Mouse (Mus musculus): ENCODE data around the gene Rpa1.
"Not testable (repeated sequence)": the region's sequence is repeated elsewhere in the genome, so short reads cannot be mapped to it uniquely, and the experiment has no call there.

Gene Rpa1

DNA sequence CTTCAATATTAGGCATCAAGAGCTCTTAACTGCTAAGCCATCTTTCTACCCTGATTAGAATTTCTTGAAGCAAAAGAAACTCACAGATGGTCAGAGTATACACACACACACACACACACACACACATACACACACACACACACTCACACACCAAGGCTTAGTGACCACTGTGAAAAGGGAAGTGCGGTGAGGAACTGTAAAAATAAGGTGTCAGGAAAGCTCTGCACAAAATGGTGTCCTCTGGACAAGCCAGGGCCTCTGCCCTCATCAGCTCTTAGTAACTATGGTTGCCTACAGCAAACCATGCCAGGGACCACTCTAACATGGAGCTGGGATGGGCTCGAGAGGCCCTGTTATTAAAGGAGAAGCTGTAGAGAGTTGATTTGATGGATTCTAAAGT is 23.7 kb downstream of the Rpa1 start:
- no peak for DNase-seq (ENCODE audit: extremely low read depth, insufficient read length, low spot score)

DNA sequence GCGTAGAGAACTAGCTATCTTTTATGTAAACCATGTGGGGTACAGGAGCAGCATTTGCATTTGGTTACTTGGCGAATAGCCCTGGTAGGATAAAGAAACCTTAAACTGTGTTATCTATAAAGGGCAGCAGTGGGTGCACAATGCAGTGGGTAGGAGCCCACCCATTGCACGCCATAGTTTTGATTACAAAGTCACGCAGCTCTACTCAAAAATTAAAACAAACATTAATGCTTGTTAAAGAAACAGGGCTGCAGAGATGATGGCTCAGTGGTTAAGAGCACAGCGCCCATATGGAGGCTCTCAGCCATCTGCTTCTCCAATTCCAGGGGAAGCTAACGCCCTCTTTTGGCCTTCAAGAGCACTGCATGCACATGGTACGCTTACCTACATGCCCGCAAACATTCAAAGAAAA is 24.8 kb downstream of the Rpa1 start:
- DNase-seq (ENCODE audit: extremely low read depth, insufficient read length, low spot score) = no peak

DNA sequence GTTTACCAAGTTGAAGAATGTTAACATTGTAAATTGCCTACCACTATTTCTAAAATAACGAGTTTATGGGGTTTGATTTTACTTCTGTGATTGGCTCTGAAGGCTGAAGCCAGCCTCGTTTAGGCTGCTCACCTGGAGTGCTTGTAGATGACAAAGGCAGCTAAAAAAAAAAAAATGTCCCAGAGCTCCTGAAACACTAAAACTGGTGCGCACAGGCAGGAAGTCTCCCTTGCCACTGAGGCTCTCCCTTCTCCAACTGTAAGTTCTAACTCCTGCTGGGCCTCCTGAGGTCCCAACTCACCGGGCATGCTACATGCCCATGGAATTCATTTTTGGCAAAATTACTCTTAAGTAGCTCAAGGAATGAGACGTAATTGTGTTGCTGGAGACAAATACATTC is 28.9 kb downstream of the Rpa1 start:
- DNase-seq (ENCODE audit: extremely low read depth, insufficient read length, low spot score) = no peak

GRCm38 (mm10) chr11:75318351-75319221 is 29.5 kb downstream of the Rpa1 start:
- no peak for DNase-seq (ENCODE audit: extremely low read depth, insufficient read length, low spot score)

DNA sequence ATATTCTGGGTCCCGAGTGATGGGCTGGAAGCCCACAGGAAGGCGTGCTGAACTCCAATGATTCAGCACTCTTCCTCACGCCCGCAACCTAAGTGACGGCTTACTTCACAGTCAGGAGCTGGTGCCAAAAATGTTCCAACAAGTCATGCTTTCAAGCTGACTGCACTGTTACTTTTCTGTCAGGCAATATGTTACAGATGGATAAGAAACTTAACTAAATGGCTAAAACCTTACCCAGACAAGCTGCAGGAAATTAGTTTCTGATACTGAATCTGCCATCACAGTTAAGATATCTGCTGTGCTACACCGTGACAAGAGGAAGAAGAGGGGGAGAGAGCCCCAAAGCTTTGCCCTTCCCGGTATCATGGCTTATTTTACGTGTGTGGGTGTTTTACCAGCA is 34.3 kb downstream of the Rpa1 start:
- DNase-seq (ENCODE audit: extremely low read depth, insufficient read length, low spot score) = no peak

GRCm38 (mm10) chr11:75311751-75312150 is 36.4 kb downstream of the Rpa1 start:
- DNase-seq (ENCODE audit: extremely low read depth, insufficient read length, low spot score) = no peak

DNA sequence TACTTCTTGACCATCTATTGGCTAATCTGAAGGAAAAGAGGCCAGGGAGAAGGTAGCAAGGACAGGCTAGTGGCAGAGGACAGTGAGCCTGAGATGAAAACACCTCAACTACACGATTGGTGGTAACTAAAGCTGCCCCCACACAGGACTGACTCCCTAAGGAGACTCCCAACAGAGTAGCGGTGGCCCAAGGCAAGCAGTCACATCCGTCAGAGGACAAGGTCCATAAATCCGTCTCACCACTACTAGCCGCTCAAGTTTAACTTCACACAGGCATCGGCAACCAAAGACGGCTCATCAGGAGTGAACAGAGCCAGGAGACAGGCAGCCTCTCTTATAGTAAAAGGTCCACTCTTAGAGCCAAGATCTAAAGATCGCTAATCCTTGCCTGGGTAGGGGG is 37.3 kb downstream of the Rpa1 start:
- no peak for DNase-seq (ENCODE audit: extremely low read depth, insufficient read length, low spot score)

DNA sequence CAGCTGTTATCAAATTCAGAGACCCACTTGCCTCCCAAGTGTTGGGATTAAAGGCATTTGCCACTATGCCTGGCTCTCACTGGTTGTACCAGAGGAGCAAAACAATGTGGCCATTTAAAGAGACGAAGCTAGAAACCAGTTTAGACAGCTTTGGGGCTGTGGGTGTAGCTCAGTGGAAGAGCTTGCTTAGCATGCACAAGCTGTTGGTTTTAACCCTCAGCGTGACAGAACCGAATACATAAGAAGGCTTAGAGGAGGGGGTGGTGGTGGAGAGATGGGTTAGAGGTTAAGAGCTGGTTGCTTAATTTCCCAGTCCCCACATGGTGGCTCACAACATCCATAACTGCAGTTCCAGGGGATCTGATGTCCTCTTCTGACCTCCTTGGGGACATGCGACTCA is 39.5 kb downstream of the Rpa1 start:
- no peak for DNase-seq (ENCODE audit: extremely low read depth, insufficient read length, low spot score)

DNA sequence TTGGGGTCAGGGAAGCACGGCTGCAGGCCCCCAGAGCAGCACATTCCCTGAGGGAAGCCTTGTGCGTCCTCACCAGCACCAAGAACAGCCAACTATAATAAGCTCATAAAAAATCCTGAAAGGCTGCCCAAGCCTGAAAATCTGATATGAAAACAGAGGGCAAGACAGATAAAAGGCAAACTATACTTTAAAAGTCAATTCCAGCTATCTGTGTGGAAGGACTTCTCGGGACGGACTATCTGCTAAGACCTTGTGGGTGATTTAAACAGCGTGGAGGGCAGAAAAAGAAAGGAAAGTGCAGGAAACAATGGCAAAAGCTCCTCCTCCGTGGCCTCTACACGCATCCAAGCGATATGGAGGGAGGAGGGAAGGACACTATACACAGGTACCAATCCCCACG is 43.3 kb downstream of the Rpa1 start:
- DNase-seq (ENCODE audit: extremely low read depth, insufficient read length, low spot score) = no peak

DNA sequence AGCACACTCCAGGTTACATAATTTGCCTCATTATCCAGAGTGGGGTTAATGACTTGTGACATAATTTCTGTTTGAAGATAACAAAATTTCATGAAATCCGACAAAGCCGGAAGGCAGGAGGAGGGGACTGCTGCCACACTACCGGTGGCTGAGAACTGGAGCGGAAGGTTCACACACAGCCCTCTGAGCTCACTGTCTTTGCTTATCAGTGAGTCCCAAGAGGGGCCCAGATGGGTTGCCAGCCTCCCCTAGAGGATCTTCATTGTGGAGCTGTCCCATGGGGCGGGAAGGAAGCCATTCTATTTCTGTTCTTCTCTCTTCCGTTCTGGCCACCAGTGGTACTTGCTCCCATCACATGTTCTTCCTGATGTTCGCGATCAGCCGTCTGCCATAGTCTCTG is 47.2 kb downstream of the Rpa1 start:
- DNase-seq (ENCODE audit: extremely low read depth, insufficient read length, low spot score) = no peak

- no peak for DNase-seq (ENCODE audit: extremely low read depth, insufficient read length, low spot score)
Observed at GRCm38 (mm10) chr11:75299786-75300185, 48.3 kb downstream of the Rpa1 start.

DNA sequence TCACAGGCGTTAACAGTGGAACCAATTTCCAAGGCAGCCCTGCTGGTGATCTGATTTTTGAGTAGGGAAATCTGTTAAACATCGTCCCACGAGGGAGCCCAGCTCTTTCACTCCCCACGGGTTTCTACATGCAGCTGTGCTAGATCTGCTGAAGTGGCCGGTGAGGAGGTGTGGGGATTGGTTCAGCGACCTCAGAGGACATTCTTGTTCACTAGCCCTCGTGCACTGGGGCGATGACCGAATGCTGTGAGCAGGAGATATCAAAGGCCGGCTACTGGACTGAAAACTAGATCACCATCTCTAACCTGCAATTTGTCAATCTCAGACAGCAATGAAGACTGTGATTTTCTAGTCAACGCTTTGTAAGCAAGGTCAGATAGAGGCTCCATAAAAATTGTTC is 49.6 kb downstream of the Rpa1 start:
- no peak for DNase-seq (ENCODE audit: extremely low read depth, insufficient read length, low spot score)

GRCm38 (mm10) chr11:75297631-75298030 is 50.5 kb downstream of the Rpa1 start:
- DNase-seq (ENCODE audit: extremely low read depth, insufficient read length, low spot score) = no peak

DNA sequence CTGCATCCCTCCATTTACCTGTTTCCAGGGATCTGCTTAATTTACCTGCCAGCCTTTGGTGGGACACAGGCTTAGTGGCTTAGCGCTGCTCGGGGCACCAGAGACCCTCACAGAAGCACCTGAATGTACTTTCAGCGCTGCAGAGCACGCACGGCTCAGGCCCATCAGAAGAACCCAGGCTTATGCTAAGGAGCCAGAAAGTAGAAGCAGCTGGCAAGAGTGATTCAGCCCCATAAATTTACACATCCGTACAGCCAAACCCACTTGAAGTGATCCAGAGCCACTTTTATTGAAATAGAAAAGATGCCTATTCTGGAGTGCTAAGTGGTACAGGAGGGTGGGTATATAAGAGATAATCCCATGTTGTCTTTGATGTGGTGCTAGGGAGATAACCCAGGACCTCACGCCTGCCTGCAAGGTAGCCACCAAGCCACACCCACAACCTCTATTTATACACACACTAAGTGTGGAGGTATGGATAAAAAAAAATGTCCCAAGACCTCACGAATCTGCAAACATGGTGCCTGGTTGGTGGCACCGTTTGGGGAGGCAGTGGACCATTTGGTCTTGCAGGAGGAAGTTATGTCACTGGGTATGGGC is 51.6 kb downstream of the Rpa1 start:
- DNase-seq (ENCODE audit: extremely low read depth, insufficient read length, low spot score) = no peak

DNA sequence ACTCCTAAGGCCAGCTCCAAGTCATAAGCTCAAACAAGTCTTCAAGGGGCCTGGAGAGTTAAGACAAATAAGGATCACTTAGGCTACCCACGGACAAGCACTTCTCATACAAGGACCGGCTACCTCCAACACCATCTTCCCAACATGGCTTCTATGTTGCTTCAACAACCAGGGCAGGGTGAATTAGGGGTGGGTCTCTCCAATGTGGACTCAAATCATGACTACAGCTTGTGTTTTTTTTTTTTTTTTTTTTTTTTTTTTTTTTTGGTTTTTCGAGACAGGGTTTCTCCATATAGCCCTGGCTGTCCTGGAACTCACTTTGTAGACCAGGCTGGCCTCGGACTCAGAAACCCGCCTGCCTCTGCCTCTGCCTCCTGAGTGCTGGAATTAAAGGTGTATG is 52.6 kb downstream of the Rpa1 start:
- not testable (repeated sequence) for DNase-seq (ENCODE audit: extremely low read depth, insufficient read length, low spot score)

GRCm38 (mm10) chr11:75294862-75295261 is 53.3 kb downstream of the Rpa1 start:
- no peak for DNase-seq (ENCODE audit: extremely low read depth, insufficient read length, low spot score)

GRCm38 (mm10) chr11:75293852-75294361 is 54.2 kb downstream of the Rpa1 start:
- no peak for DNase-seq (ENCODE audit: extremely low read depth, insufficient read length, low spot score)

GRCm38 (mm10) chr11:75292281-75292680 is 55.8 kb downstream of the Rpa1 start:
- DNase-seq (ENCODE audit: extremely low read depth, insufficient read length, low spot score) = no peak

DNA sequence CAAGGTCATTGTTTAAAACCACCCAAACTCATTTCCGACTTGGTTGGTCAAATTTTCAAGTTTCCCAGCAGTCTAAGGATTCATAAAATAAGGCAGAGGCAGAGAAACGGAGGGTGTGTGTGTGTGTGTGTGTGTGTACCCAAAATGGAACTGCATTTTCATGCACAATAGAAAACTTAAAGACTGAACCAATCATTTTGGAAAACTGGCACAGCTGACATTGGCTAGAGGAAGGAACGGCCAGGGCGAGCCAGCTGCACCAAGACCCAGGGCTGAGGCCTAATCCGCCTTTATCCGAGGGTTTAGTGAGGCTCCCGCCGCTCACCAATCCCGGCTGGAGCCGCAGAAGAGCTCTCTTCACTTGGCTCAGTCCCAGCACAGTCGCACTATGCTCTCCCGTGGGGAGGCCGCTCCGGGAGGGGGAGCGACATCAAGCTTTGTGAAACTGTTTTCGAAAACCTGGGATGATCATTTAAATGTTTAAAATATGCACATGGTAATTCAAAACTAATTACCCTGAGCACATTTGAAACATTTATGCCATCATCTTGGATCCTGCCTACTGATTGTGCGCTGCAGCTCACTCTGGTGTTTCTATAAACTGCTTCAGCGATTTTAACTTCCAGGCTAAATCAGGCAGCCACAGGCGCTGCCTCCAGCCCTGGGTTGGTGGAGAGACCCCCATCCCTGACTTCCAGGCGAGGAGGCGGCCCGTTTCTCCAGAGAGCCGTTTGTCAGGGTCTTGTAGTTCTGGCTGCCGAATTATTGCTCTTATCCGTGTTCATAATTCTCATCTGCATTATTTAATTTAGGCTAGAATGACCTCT is 56.5 kb downstream of the Rpa1 start:
- DNase-seq (ENCODE audit: extremely low read depth, insufficient read length, low spot score) = no peak

- peak; percentile 36 for DNase-seq (ENCODE audit: extremely low read depth, insufficient read length, low spot score)
Observed at GRCm38 (mm10) chr11:75290566-75291271, 57.4 kb downstream of the Rpa1 start.

GRCm38 (mm10) chr11:75289120-75289519 is 59.0 kb downstream of the Rpa1 start:
- no peak for DNase-seq (ENCODE audit: extremely low read depth, insufficient read length, low spot score)

Measured in 3134 (cell line).